Comparison of ENCODE assay signal across 30 mouse cellular contexts in genomic region chr7:127809846-127810245, GRCm38 (mm10). TPM values are rescaled to one million over a fixed set of nuclear protein-coding genes. Genes with fewer than 3 reads are reported as not detected.
"Had no signal": no experiment of that assay in that cellular context is flagged by ENCODE, and none has a peak within 500 bp of the region (broad histone marks: within the 10 kb centered on the region; RNA-seq: fewer than 3 reads in every experiment).

No protein-coding gene starts in this region.

- H3K4me3 ChIP-seq: gastrocnemius, adult 2 months; heart, embryonic 10.5 days; heart, embryonic 12.5 days; hindbrain, embryonic 10.5 days; hindbrain, embryonic 12.5 days; hindbrain, embryonic 15.5 days; kidney, embryonic 15.5 days; limb, embryonic 13.5 days; limb, embryonic 15.5 days had no signal

- H3K36me3 ChIP-seq: heart, embryonic 12.5 days had no signal

- DNase-seq: gastrocnemius, adult 2 months; gastrocnemius, postnatal 10 days; gastrocnemius, postnatal 25 days; heart, adult 18-20 months; heart, postnatal 10 days; heart, postnatal 4 days; kidney, adult 11 months; kidney, adult 2 months; kidney, adult 9 months; kidney, postnatal 14 days; kidney, postnatal 36 days; layer of hippocampus, adult 9-11 months; layer of hippocampus, postnatal 36 days; left cerebral cortex, postnatal 4 days had no signal

- H3K9ac ChIP-seq: heart, embryonic 12.5 days; hindbrain, embryonic 12.5 days; hindbrain, embryonic 15.5 days; kidney, embryonic 15.5 days; limb, embryonic 13.5 days; limb, embryonic 15.5 days had no signal

- ATAC-seq: hindbrain, postnatal 0 days; intestine, embryonic 16.5 days had no signal

- H3K4me1 ChIP-seq: hindbrain, embryonic 10.5 days; hindbrain, embryonic 12.5 days; hindbrain, embryonic 15.5 days; limb, embryonic 13.5 days had no signal

- H3K9me3 ChIP-seq: heart, embryonic 10.5 days; heart, embryonic 12.5 days; hindbrain, embryonic 10.5 days; hindbrain, embryonic 12.5 days; hindbrain, embryonic 15.5 days; kidney, embryonic 15.5 days; limb, embryonic 13.5 days; limb, embryonic 15.5 days had no signal

- H3K4me2 ChIP-seq: heart, embryonic 12.5 days; hindbrain, embryonic 12.5 days; hindbrain, embryonic 15.5 days; kidney, embryonic 15.5 days; limb, embryonic 13.5 days; limb, embryonic 15.5 days had no signal

- H3K27me3 ChIP-seq: heart, embryonic 12.5 days; hindbrain, embryonic 12.5 days; hindbrain, embryonic 15.5 days; kidney, embryonic 15.5 days; limb, embryonic 13.5 days; limb, embryonic 15.5 days had no signal

- H3K27ac ChIP-seq: gastrocnemius, adult 2 months; heart, embryonic 10.5 days; hindbrain, embryonic 10.5 days; hindbrain, embryonic 12.5 days; hindbrain, embryonic 15.5 days; hindbrain, postnatal 0 days; kidney, embryonic 15.5 days; kidney, postnatal 0 days; limb, embryonic 13.5 days; limb, embryonic 15.5 days had no signal

RNA-seq across cellular contexts. Expression of gene Gm49388, which starts 24.4 kb away (rescaled TPM):
- polyA plus RNA-seq: frontal cortex, adult 2 months; heart, embryonic 10.5 days; heart, embryonic 12.5 days; heart, embryonic 14.5 days; heart, embryonic 16.5 days; hindbrain, embryonic 10.5 days; hindbrain, embryonic 12.5 days; hindbrain, embryonic 15.5 days; hindbrain, postnatal 0 days; intestine, embryonic 16.5 days; kidney, adult 2 months; kidney, embryonic 15.5 days; kidney, postnatal 0 days; large intestine, adult 2 months; limb, embryonic 11.5 days; limb, embryonic 13.5 days; limb, embryonic 15.5 days had no signal
